Comparison of ENCODE assay signal across 22 mouse cellular contexts in the genomic region with DNA sequence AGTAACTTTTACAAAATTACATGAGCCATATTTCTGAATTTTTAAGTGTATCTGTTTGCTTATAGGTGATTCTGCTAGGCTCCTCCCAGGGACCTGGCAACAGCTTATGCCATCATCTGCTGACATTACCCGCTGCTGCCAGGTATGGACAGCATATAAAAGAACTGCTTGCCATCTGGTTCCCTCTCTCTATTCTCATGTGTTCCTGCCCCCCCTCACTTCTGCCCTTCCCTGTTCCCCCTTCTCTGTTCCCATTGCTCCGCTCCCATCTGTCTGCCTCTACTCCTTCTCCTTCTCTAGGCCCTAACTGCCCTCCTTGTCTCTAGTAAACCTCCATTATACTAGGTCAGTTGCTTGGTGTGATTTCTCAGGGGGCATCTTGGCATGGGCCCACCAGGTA. TPM values are rescaled to one million over a fixed set of nuclear protein-coding genes. Genes with fewer than 3 reads are reported as not detected.
DNase-seq lines count a peak whose midpoint lies in the region; ATAC-seq and TF ChIP-seq lines count a peak whose summit lies in the region.
"Had no signal": no experiment of that assay in that cellular context is flagged by ENCODE, and none has a peak within 500 bp of the region (broad histone marks: within the 10 kb centered on the region; RNA-seq: fewer than 3 reads in every experiment).

No protein-coding gene starts in this region.

- H3K4me3 ChIP-seq in forebrain, embryonic 16.5 days (replicated peaks; ENCODE audit: low read length) = no peak overlapping the region
- H3K4me3 ChIP-seq in forebrain, embryonic 10.5 days = no peak overlapping the region
- H3K4me3 ChIP-seq in midbrain, postnatal 0 days (ENCODE audit: low read depth, low read length) = no peak overlapping the region
- no peak overlapping the region for H3K4me3 ChIP-seq in midbrain, embryonic 13.5 days (replicated peaks)
- H3K4me3 ChIP-seq: embryonic facial prominence, embryonic 15.5 days; heart, embryonic 15.5 days; kidney, embryonic 15.5 days; limb, embryonic 13.5 days; liver, embryonic 12.5 days had no signal

- peak; percentile 13; the same call in 1 of the 2 replicates for ATAC-seq in forebrain, embryonic 16.5 days
- ATAC-seq in midbrain, postnatal 0 days (ENCODE audit: low FRiP score) = no peak
- ATAC-seq in midbrain, embryonic 13.5 days = no peak
- no peak for ATAC-seq in megakaryocyte, adult 5-6 weeks (ENCODE audit: poor library complexity, severe bottlenecking)
- ATAC-seq: liver, embryonic 12.5 days had no signal

- H3K27me3 ChIP-seq in forebrain, embryonic 16.5 days (replicated peaks; ENCODE audit: control insufficient read depth, insufficient read depth, low read length) = no peaks in the 10 kb centered on the region
- H3K27me3 ChIP-seq in forebrain, embryonic 10.5 days (ENCODE audit: poor library complexity, severe bottlenecking) = no peaks in the 10 kb centered on the region
- H3K27me3 ChIP-seq in midbrain, postnatal 0 days (ENCODE audit: insufficient read depth, low read length) = no peaks in the 10 kb centered on the region
- no peaks in the 10 kb centered on the region for H3K27me3 ChIP-seq in midbrain, embryonic 13.5 days
- H3K27me3 ChIP-seq: embryonic facial prominence, embryonic 15.5 days; heart, embryonic 15.5 days; kidney, embryonic 15.5 days; liver, embryonic 12.5 days had no signal

- TF ChIP-seq CTCF in midbrain, postnatal 0 days (IDR thresholded peaks at IDR 0.05) = no peak

- H3K27ac ChIP-seq in forebrain, embryonic 16.5 days (ENCODE audit: low read length) = no peak overlapping the region
- no peak overlapping the region for H3K27ac ChIP-seq in forebrain, embryonic 10.5 days
- H3K27ac ChIP-seq in midbrain, postnatal 0 days (ENCODE audit: low read depth, low read length) = no peak overlapping the region
- no peak overlapping the region for H3K27ac ChIP-seq in midbrain, embryonic 13.5 days
- H3K27ac ChIP-seq: embryonic facial prominence, embryonic 15.5 days; heart, embryonic 15.5 days; kidney, embryonic 15.5 days; limb, embryonic 13.5 days; liver, embryonic 12.5 days had no signal

- H3K36me3 ChIP-seq in forebrain, embryonic 16.5 days (ENCODE audit: control insufficient read depth, insufficient read depth) = no peaks in the 10 kb centered on the region
- H3K36me3 ChIP-seq in forebrain, embryonic 10.5 days (replicated peaks) = no peaks in the 10 kb centered on the region
- H3K36me3 ChIP-seq in midbrain, postnatal 0 days (ENCODE audit: insufficient read depth, low read length) = no peaks in the 10 kb centered on the region
- no peaks in the 10 kb centered on the region for H3K36me3 ChIP-seq in midbrain, embryonic 13.5 days
- H3K36me3 ChIP-seq: embryonic facial prominence, embryonic 15.5 days; heart, embryonic 15.5 days; kidney, embryonic 15.5 days; limb, embryonic 13.5 days; liver, embryonic 12.5 days had no signal

- DNase-seq in forebrain, embryonic 10.5 days (ENCODE audit: extremely low spot score, low spot score) = no peak
- peak; percentile 24 for DNase-seq in midbrain, postnatal 0 days (ENCODE audit: low spot score)
- peak; percentile 77 for DNase-seq in cerebellum, adult 9-10 months
- no peak for DNase-seq in frontal cortex, postnatal 25 days (ENCODE audit: low spot score in 2 of 2)
- DNase-seq: adrenal gland, adult 8-10 months; gastrocnemius, postnatal 36 days; heart, postnatal 36 days; kidney, adult 11 months; kidney, postnatal 36 days; layer of hippocampus, postnatal 36 days; lung, adult 18-20 months; lung, postnatal 10 days; right cerebral cortex, postnatal 14 days had no signal

- peaks cover 2% of the 10 kb centered on the region; the same call in 1 of the 2 replicates for H3K4me1 ChIP-seq in forebrain, embryonic 16.5 days (replicated peaks; ENCODE audit: control insufficient read depth, insufficient read depth, low read length)
- H3K4me1 ChIP-seq in forebrain, embryonic 10.5 days = no peaks in the 10 kb centered on the region
- H3K4me1 ChIP-seq in midbrain, postnatal 0 days (ENCODE audit: insufficient read depth, low read length) = no peaks in the 10 kb centered on the region
- no peaks in the 10 kb centered on the region for H3K4me1 ChIP-seq in midbrain, embryonic 13.5 days (replicated peaks)
- H3K4me1 ChIP-seq: embryonic facial prominence, embryonic 15.5 days; heart, embryonic 15.5 days; kidney, embryonic 15.5 days; limb, embryonic 13.5 days; liver, embryonic 12.5 days had no signal

- H3K9ac ChIP-seq in forebrain, embryonic 16.5 days (replicated peaks; ENCODE audit: low read depth, low read length) = no peak overlapping the region
- no peak overlapping the region for H3K9ac ChIP-seq in midbrain, postnatal 0 days (replicated peaks; ENCODE audit: low read length, poor library complexity, severe bottlenecking)
- H3K9ac ChIP-seq in midbrain, embryonic 13.5 days (replicated peaks) = no peak overlapping the region
- H3K9ac ChIP-seq: embryonic facial prominence, embryonic 15.5 days; heart, embryonic 15.5 days; kidney, embryonic 15.5 days; limb, embryonic 13.5 days; liver, embryonic 12.5 days had no signal

- H3K4me2 ChIP-seq in forebrain, embryonic 16.5 days (ENCODE audit: low read length) = no peak overlapping the region
- no peak overlapping the region for H3K4me2 ChIP-seq in midbrain, postnatal 0 days (ENCODE audit: low read depth, low read length, poor library complexity, severe bottlenecking)
- H3K4me2 ChIP-seq in midbrain, embryonic 13.5 days (replicated peaks) = no peak overlapping the region
- H3K4me2 ChIP-seq: embryonic facial prominence, embryonic 15.5 days; heart, embryonic 15.5 days; kidney, embryonic 15.5 days; limb, embryonic 13.5 days; liver, embryonic 12.5 days; midbrain, embryonic 11.5 days had no signal

- whole genome bisulfite sequencing in forebrain, embryonic 16.5 days = 60% methylated on average over 2 of the region's 2 CpGs
- 91% methylated on average over 2 of the region's 2 CpGs for WGBS in forebrain, embryonic 10.5 days
- WGBS in midbrain, postnatal 0 days = 90% methylated on average over 2 of the region's 2 CpGs
- 90% methylated on average over 2 of the region's 2 CpGs for WGBS in midbrain, embryonic 13.5 days

- H3K9me3 ChIP-seq in forebrain, embryonic 16.5 days (ENCODE audit: control insufficient read depth, low read length) = no peaks in the 10 kb centered on the region
- no peaks in the 10 kb centered on the region for H3K9me3 ChIP-seq in forebrain, embryonic 10.5 days
- H3K9me3 ChIP-seq in midbrain, postnatal 0 days (ENCODE audit: low read length) = no peaks in the 10 kb centered on the region
- H3K9me3 ChIP-seq in midbrain, embryonic 13.5 days = no peaks in the 10 kb centered on the region
- H3K9me3 ChIP-seq: embryonic facial prominence, embryonic 15.5 days; heart, embryonic 15.5 days; kidney, embryonic 15.5 days; limb, embryonic 13.5 days; liver, embryonic 12.5 days had no signal

RNA-seq across cellular contexts. Expression of gene Cemip2, which starts 32.6 kb away (rescaled TPM):
- 37.2 and 37.6 TPM in 2 replicates for polyA plus RNA-seq in forebrain, embryonic 16.5 days (2015; fragmentation: Nextera tagmentation; extraction: Ambion mirVana)
- polyA plus RNA-seq in forebrain, embryonic 10.5 days (2016; fragmentation: Nextera tagmentation; extraction: Ambion mirVana) = 56.4 and 58.7 TPM in 2 replicates
- 26.3 and 35.4 TPM in 2 replicates for total RNA-seq in midbrain, postnatal 0 days (2014; rRNA removed)
- polyA plus RNA-seq in midbrain, postnatal 0 days (2015; fragmentation: Nextera tagmentation; extraction: Ambion mirVana) = 13.0 and 15.8 TPM in 2 replicates
- polyA plus RNA-seq in midbrain, embryonic 13.5 days (2015; fragmentation: Nextera tagmentation; extraction: Ambion mirVana) = 73.8 and 76.2 TPM in 2 replicates
- 8.1 and 9.0 TPM in 2 replicates for total RNA-seq in megakaryocyte, adult 5-6 weeks (2015)
- total RNA-seq in megakaryocyte, adult 5-6 weeks (2017) = 16.0 and 19.3 TPM in 2 replicates

Comparison
In these comparisons a context has a peak if more than half of its experiments do, and no peak if none do; other contexts are left out.
1. DNase-seq: peak in midbrain, postnatal 0 days (single experiment) and cerebellum, adult 9-10 months (single experiment); none in forebrain, embryonic 10.5 days (single experiment) and frontal cortex, postnatal 25 days (0 of 2).